Mouse (Mus musculus) erythroblast, embryonic 14.5 days (primary cell): ENCODE results near the gene Rims1.

Experiments
- GATA1 ChIP-seq: IDR thresholded peaks from 2 replicates; pipeline ENCODE4 v1.6.1; 2012; ENCODE audit warnings: low read length, inconsistent platforms, mixed read lengths
- TAL1 ChIP-seq: IDR thresholded peaks from 3 replicates; pipeline ENCODE4 v1.6.1; 2012; ENCODE audit warnings: low read length, inconsistent platforms, mixed read lengths

- TF ChIP-seq GATA1 (no peak), TAL1 (no peak)
Measured at GRCm38 (mm10) chr1:22535049-22535448, 270.7 kb downstream of the Rims1 start.
